Mouse (Mus musculus) stomach, postnatal 0 days (tissue): ENCODE results near the gene Prr18.

Source experiments
- CTCF ChIP-seq: IDR thresholded peaks from 2 replicates; pipeline ENCODE4 v1.5.1; 2016; ENCODE audit warnings: antibody characterized with exemption, low read depth, mild to moderate bottlenecking, moderate library complexity
- EP300 ChIP-seq: optimal IDR thresholded peaks from 2 replicates; pipeline ENCODE3; 2016; ENCODE audit warnings: antibody characterized with exemption

GRCm38 (mm10) chr17:8367514-8368480 lies 30.5 kb downstream of the Prr18 start:
- TF ChIP-seq CTCF (no peak), EP300 (no peak)
